Mouse (Mus musculus) urinary bladder, adult 2 months (tissue): ENCODE results near the gene Adarb2. TPM values are rescaled to one million over a fixed set of nuclear protein-coding genes. Genes with fewer than 3 reads are reported as not detected.
"Not testable (repeated sequence)": the region's sequence is repeated elsewhere in the genome, so short reads cannot be mapped to it uniquely, and the experiment has no call there.

Experiments
- DNase-seq: peaks from one replicate; pipeline ENCODE4 v3.0.0; 2022; ENCODE audit warnings: low spot score
- polyA plus RNA-seq: library from polyadenylated mRNA; depleted of rRNA; stranded (reverse); fragments of >200 nt; gene quantifications from 2 replicates; pipeline ENCODE4 v1.2.3, GENCODE M21; 2012

Adarb2 gene
- polyA plus RNA-seq, 1 experiment: 0.10 TPM

- DNase-seq: no peak
These were observed 381.8 kb downstream of the Adarb2 start for GRCm38 (mm10) chr13:8584257-8585005.

- no peak for DNase-seq
These were observed 384.8 kb downstream of the Adarb2 start for GRCm38 (mm10) chr13:8587447-8587846.

- no peak for DNase-seq
These were observed 387.8 kb downstream of the Adarb2 start for GRCm38 (mm10) chr13:8590460-8590859.

- DNase-seq: no peak
These were observed 394.4 kb downstream of the Adarb2 start for GRCm38 (mm10) chr13:8596977-8597646.

- no peak for DNase-seq
These were observed 395.0 kb downstream of the Adarb2 start for GRCm38 (mm10) chr13:8597647-8598017.

GRCm38 (mm10) chr13:8605645-8606044 is 403.0 kb downstream of the Adarb2 start:
- DNase-seq: no peak

GRCm38 (mm10) chr13:8608040-8608439 is 405.4 kb downstream of the Adarb2 start:
- DNase-seq: no peak

GRCm38 (mm10) chr13:8608918-8609317 is 406.3 kb downstream of the Adarb2 start:
- not testable (repeated sequence) for DNase-seq

GRCm38 (mm10) chr13:8610956-8611355 is 408.3 kb downstream of the Adarb2 start:
- DNase-seq: no peak

- DNase-seq: no peak
These were observed 410.1 kb downstream of the Adarb2 start for GRCm38 (mm10) chr13:8612618-8613391.

GRCm38 (mm10) chr13:8616685-8617084 is 414.0 kb downstream of the Adarb2 start:
- no peak for DNase-seq

GRCm38 (mm10) chr13:8622263-8622662 is 419.6 kb downstream of the Adarb2 start:
- DNase-seq: no peak

- DNase-seq: no peak
These were observed 426.9 kb downstream of the Adarb2 start for GRCm38 (mm10) chr13:8629565-8629964.

- DNase-seq: no peak
These were observed 429.0 kb downstream of the Adarb2 start for GRCm38 (mm10) chr13:8631618-8632017.

- DNase-seq: no peak
These were observed 429.4 kb downstream of the Adarb2 start for GRCm38 (mm10) chr13:8632072-8632471.

- DNase-seq: no peak
These were observed 431.0 kb downstream of the Adarb2 start for GRCm38 (mm10) chr13:8633385-8634337.

- DNase-seq: no peak
These were observed 439.4 kb downstream of the Adarb2 start for GRCm38 (mm10) chr13:8642084-8642483.

GRCm38 (mm10) chr13:8643920-8644319 is 441.3 kb downstream of the Adarb2 start:
- DNase-seq: no peak

GRCm38 (mm10) chr13:8644805-8645679 is 442.4 kb downstream of the Adarb2 start:
- no peak for DNase-seq

GRCm38 (mm10) chr13:8649261-8649660 is 446.6 kb downstream of the Adarb2 start:
- DNase-seq: no peak
